Mouse (Mus musculus): ENCODE measurements around the gene Mdc1. TPM values are rescaled to one million over a fixed set of nuclear protein-coding genes. Genes with fewer than 3 reads are reported as not detected.
A peak's percentile ranks its signal among the peaks of the same experiment; 100 is the strongest.
"Not testable (repeated sequence)": the region's sequence is repeated elsewhere in the genome, so short reads cannot be mapped to it uniquely, and the experiment has no call there.

The Mdc1 gene
- polyA plus RNA-seq, 1 experiment from 2014 or later = 15.0 TPM

GRCm38 (mm10) chr17:35836991-35837422, 4.3 kb upstream of the Mdc1 start:
- 0% methylated on average over 24 of the region's 25 CpGs for WGBS
- peak overlapping the region; percentile 88 for H3K4me2 ChIP-seq (ENCODE audit: low read depth)
- H3K4me1 ChIP-seq (ENCODE audit: control insufficient read depth, insufficient read depth, low read length) = peaks cover 16% of the 10 kb centered on the region
- DNase-seq (ENCODE audit: low spot score) (peak; percentile 95), ATAC-seq (ENCODE audit: insufficient read depth, low FRiP score, low TSS enrichment) (peak; percentile 24)
- H3K9ac ChIP-seq (ENCODE audit: low read length) = peak overlapping the region; percentile 95
- H3K4me3 ChIP-seq (ENCODE audit: low read depth, low read length) = peak overlapping the region; percentile 76
- peaks cover 23% of the 10 kb centered on the region for H3K36me3 ChIP-seq (ENCODE audit: control insufficient read depth, insufficient read depth, low read length)
- peak overlapping the region; percentile 93 for H3K27ac ChIP-seq (ENCODE audit: low read depth, low read length)
- no peaks in the 10 kb centered on the region for H3K27me3 ChIP-seq (ENCODE audit: control insufficient read depth, insufficient read depth, low read length)
- no peaks in the 10 kb centered on the region for H3K9me3 ChIP-seq (ENCODE audit: control insufficient read depth, low read length)

- H3K27ac ChIP-seq (ENCODE audit: low read depth, low read length) = peak overlapping the region; percentile 93
- H3K27me3 ChIP-seq (ENCODE audit: control insufficient read depth, insufficient read depth, low read length) = no peaks in the 10 kb centered on the region
- peak overlapping the region; percentile 76 for H3K4me3 ChIP-seq (ENCODE audit: low read depth, low read length)
- H3K36me3 ChIP-seq (ENCODE audit: control insufficient read depth, insufficient read depth, low read length) = peaks cover 23% of the 10 kb centered on the region
- ATAC-seq (ENCODE audit: insufficient read depth, low FRiP score, low TSS enrichment) = peak; percentile 15
- H3K9ac ChIP-seq (ENCODE audit: low read length) = peak overlapping the region; percentile 95
- under 1% methylated on average over 18 of the region's 18 CpGs for WGBS
- peaks cover 18% of the 10 kb centered on the region for H3K4me1 ChIP-seq (ENCODE audit: control insufficient read depth, insufficient read depth, low read length)
- peak overlapping the region; percentile 88 for H3K4me2 ChIP-seq (ENCODE audit: low read depth)
- DNase-seq (ENCODE audit: low spot score) = peak; percentile 77
- no peaks in the 10 kb centered on the region for H3K9me3 ChIP-seq (ENCODE audit: control insufficient read depth, low read length)
Observed at GRCm38 (mm10) chr17:35837487-35837886, 3.8 kb upstream of the Mdc1 start.

- under 1% methylated on average over 29 of the region's 29 CpGs for WGBS
- peak; percentile 70 for ATAC-seq (ENCODE audit: insufficient read depth, low FRiP score, low TSS enrichment)
Observed at GRCm38 (mm10) chr17:35838122-35838544, 3.2 kb upstream of the Mdc1 start, which contains the start of gene Tubb5. Tubb5 (minus strand) TSS chr17:35838306.

GRCm38 (mm10) chr17:35838570-35838969, 2.7 kb upstream of the Mdc1 start:
- H3K4me1 ChIP-seq (ENCODE audit: control insufficient read depth, insufficient read depth, low read length) = peaks cover 18% of the 10 kb centered on the region
- H3K9ac ChIP-seq (ENCODE audit: low read length) = peak overlapping the region; percentile 71
- 3% methylated on average over 5 of the region's 5 CpGs for WGBS
- ATAC-seq (ENCODE audit: insufficient read depth, low FRiP score, low TSS enrichment) (no peak), DNase-seq (ENCODE audit: low spot score) (no peak)
- H3K4me2 ChIP-seq (ENCODE audit: low read depth) = peak overlapping the region; percentile 63
- peaks cover 20% of the 10 kb centered on the region for H3K36me3 ChIP-seq (ENCODE audit: control insufficient read depth, insufficient read depth, low read length)
- peak overlapping the region; percentile 76 for H3K4me3 ChIP-seq (ENCODE audit: low read depth, low read length)
- H3K27me3 ChIP-seq (ENCODE audit: control insufficient read depth, insufficient read depth, low read length) = no peaks in the 10 kb centered on the region
- no peaks in the 10 kb centered on the region for H3K9me3 ChIP-seq (ENCODE audit: control insufficient read depth, low read length)
- peak overlapping the region; percentile 84 for H3K27ac ChIP-seq (ENCODE audit: low read depth, low read length)

More at GRCm38 (mm10) chr17:35838122-35838544, 3.2 kb upstream of the Mdc1 start, which contains the start of gene Tubb5:
- H3K4me1 ChIP-seq (ENCODE audit: control insufficient read depth, insufficient read depth, low read length) = peaks cover 18% of the 10 kb centered on the region
- no peaks in the 10 kb centered on the region for H3K9me3 ChIP-seq (ENCODE audit: control insufficient read depth, low read length)
- peak; percentile 97 for DNase-seq (ENCODE audit: low spot score)
- peak within 1 kb of the TSS; percentile 88 for H3K4me2 ChIP-seq (ENCODE audit: low read depth)
- peak within 1 kb of the TSS; percentile 95 for H3K9ac ChIP-seq (ENCODE audit: low read length)
- peaks cover 20% of the 10 kb centered on the region for H3K36me3 ChIP-seq (ENCODE audit: control insufficient read depth, insufficient read depth, low read length)
- H3K27ac ChIP-seq (ENCODE audit: low read depth, low read length) = peak within 1 kb of the TSS; percentile 93
- no peaks in the 10 kb centered on the region for H3K27me3 ChIP-seq (ENCODE audit: control insufficient read depth, insufficient read depth, low read length)
- peak within 1 kb of the TSS; percentile 76 for H3K4me3 ChIP-seq (ENCODE audit: low read depth, low read length)

- H3K4me3 ChIP-seq (ENCODE audit: low read depth, low read length) = peak overlapping the region; percentile 76
- H3K36me3 ChIP-seq (ENCODE audit: control insufficient read depth, insufficient read depth, low read length) = peaks cover 20% of the 10 kb centered on the region
- peaks cover 18% of the 10 kb centered on the region for H3K4me1 ChIP-seq (ENCODE audit: control insufficient read depth, insufficient read depth, low read length)
- peak overlapping the region; percentile 84; the same call in 1 of the 2 replicates for H3K27ac ChIP-seq (ENCODE audit: low read depth, low read length)
- DNase-seq (ENCODE audit: low spot score) = peak; percentile 9
- peak overlapping the region; percentile 63 for H3K4me2 ChIP-seq (ENCODE audit: low read depth)
- not testable (repeated sequence) for H3K27me3 ChIP-seq (ENCODE audit: control insufficient read depth, insufficient read depth, low read length); H3K9me3 ChIP-seq (ENCODE audit: control insufficient read depth, low read length); ATAC-seq (ENCODE audit: insufficient read depth, low FRiP score, low TSS enrichment)
- peak overlapping the region; percentile 71 for H3K9ac ChIP-seq (ENCODE audit: low read length)
- WGBS = 60% methylated on average over 3 of the region's 3 CpGs
Observed at GRCm38 (mm10) chr17:35839002-35839401, 2.3 kb upstream of the Mdc1 start.

- DNase-seq (ENCODE audit: low spot score) (no peak), ATAC-seq (ENCODE audit: insufficient read depth, low FRiP score, low TSS enrichment) (no peak)
- Histone ChIP-seq H3K4me3 (ENCODE audit: low read depth, low read length) (peak overlapping the region; percentile 63), H3K36me3 (ENCODE audit: control insufficient read depth, insufficient read depth, low read length) (peaks cover 11% of the 10 kb centered on the region), H3K9me3 (ENCODE audit: control insufficient read depth, low read length) (no peaks in the 10 kb centered on the region), H3K4me1 (ENCODE audit: control insufficient read depth, insufficient read depth, low read length) (peaks cover 9% of the 10 kb centered on the region), H3K27me3 (ENCODE audit: control insufficient read depth, insufficient read depth, low read length) (no peaks in the 10 kb centered on the region), H3K9ac (ENCODE audit: low read length) (no peak overlapping the region), H3K27ac (ENCODE audit: low read depth, low read length) (no peak overlapping the region), H3K4me2 (ENCODE audit: low read depth) (peak overlapping the region; percentile 34)
- WGBS = 59% methylated on average over 14 of the region's 14 CpGs
Observed at GRCm38 (mm10) chr17:35840561-35840960, 754 bp upstream of the Mdc1 start.

- ATAC-seq (ENCODE audit: insufficient read depth, low FRiP score, low TSS enrichment) = no peak
- H3K4me3 ChIP-seq (ENCODE audit: low read depth, low read length) = peak overlapping the region; percentile 63
- no peaks in the 10 kb centered on the region for H3K27me3 ChIP-seq (ENCODE audit: control insufficient read depth, insufficient read depth, low read length)
- H3K4me1 ChIP-seq (ENCODE audit: control insufficient read depth, insufficient read depth, low read length) = peaks cover 4% of the 10 kb centered on the region; the same call in 1 of the 2 replicates
- WGBS = 20% methylated on average over 11 of the region's 11 CpGs
- H3K4me2 ChIP-seq (ENCODE audit: low read depth) = peak overlapping the region; percentile 70
- DNase-seq (ENCODE audit: low spot score) = no peak
- peaks cover 6% of the 10 kb centered on the region; the same call in 1 of the 2 replicates for H3K36me3 ChIP-seq (ENCODE audit: control insufficient read depth, insufficient read depth, low read length)
- no peaks in the 10 kb centered on the region for H3K9me3 ChIP-seq (ENCODE audit: control insufficient read depth, low read length)
- peak overlapping the region; percentile 71 for H3K9ac ChIP-seq (ENCODE audit: low read length)
- H3K27ac ChIP-seq (ENCODE audit: low read depth, low read length) = peak overlapping the region; percentile 68; the same call in 1 of the 2 replicates
Observed at GRCm38 (mm10) chr17:35842006-35842405, 691 bp downstream of the Mdc1 start.

GRCm38 (mm10) chr17:35843514-35843913, 2.2 kb downstream of the Mdc1 start:
- Histone ChIP-seq H3K9ac (ENCODE audit: low read length) (no peak overlapping the region), H3K27ac (ENCODE audit: low read depth, low read length) (no peak overlapping the region), H3K27me3 (ENCODE audit: control insufficient read depth, insufficient read depth, low read length) (no peaks in the 10 kb centered on the region), H3K4me2 (ENCODE audit: low read depth) (no peak overlapping the region), H3K36me3 (ENCODE audit: control insufficient read depth, insufficient read depth, low read length) (peaks cover 14% of the 10 kb centered on the region), H3K4me1 (ENCODE audit: control insufficient read depth, insufficient read depth, low read length) (peaks cover 4% of the 10 kb centered on the region; the same call in 1 of the 2 replicates), H3K9me3 (ENCODE audit: control insufficient read depth, low read length) (no peaks in the 10 kb centered on the region), H3K4me3 (ENCODE audit: low read depth, low read length) (no peak overlapping the region)
- WGBS = 93% methylated on average over 3 of the region's 3 CpGs
- DNase-seq (ENCODE audit: low spot score) (no peak), ATAC-seq (ENCODE audit: insufficient read depth, low FRiP score, low TSS enrichment) (no peak)

GRCm38 (mm10) chr17:35848112-35848511, 6.8 kb downstream of the Mdc1 start:
- ATAC-seq (ENCODE audit: insufficient read depth, low FRiP score, low TSS enrichment) (no peak), DNase-seq (ENCODE audit: low spot score) (peak; percentile 13)
- Histone ChIP-seq H3K27ac (ENCODE audit: low read depth, low read length) (no peak overlapping the region), H3K4me2 (ENCODE audit: low read depth) (no peak overlapping the region), H3K4me1 (ENCODE audit: control insufficient read depth, insufficient read depth, low read length) (no peaks in the 10 kb centered on the region), H3K27me3 (ENCODE audit: control insufficient read depth, insufficient read depth, low read length) (no peaks in the 10 kb centered on the region), H3K9ac (ENCODE audit: low read length) (no peak overlapping the region), H3K9me3 (ENCODE audit: control insufficient read depth, low read length) (no peaks in the 10 kb centered on the region), H3K4me3 (ENCODE audit: low read depth, low read length) (no peak overlapping the region), H3K36me3 (ENCODE audit: control insufficient read depth, insufficient read depth, low read length) (peaks cover 29% of the 10 kb centered on the region)
- 75% methylated on average over 1 of the region's 1 CpGs for WGBS
